Mouse (Mus musculus) splenic B cell, adult 2 months (primary cell): ENCODE measurements around the gene Armc5.

Source experiments
- DNase-seq: peaks from one replicate; pipeline ENCODE4 v3.0.0-alpha.2; 2011; ENCODE audit warnings: low read depth, low spot score
- H3K27me3 ChIP-seq: 2 replicates; pipeline ENCODE4 v1.6.1; 2012; ENCODE audit warnings: mild to moderate bottlenecking, low read length, moderate library complexity, mixed read lengths; ENCODE audit not compliant: control insufficient read depth, poor library complexity, insufficient read depth, severe bottlenecking
- H3K36me3 ChIP-seq: 2 replicates; pipeline ENCODE4 v1.6.1; 2012; ENCODE audit warnings: mild to moderate bottlenecking, low read length, moderate library complexity, mixed read lengths; ENCODE audit not compliant: control insufficient read depth, poor library complexity, insufficient read depth, severe bottlenecking

Armc5 gene

DNA sequence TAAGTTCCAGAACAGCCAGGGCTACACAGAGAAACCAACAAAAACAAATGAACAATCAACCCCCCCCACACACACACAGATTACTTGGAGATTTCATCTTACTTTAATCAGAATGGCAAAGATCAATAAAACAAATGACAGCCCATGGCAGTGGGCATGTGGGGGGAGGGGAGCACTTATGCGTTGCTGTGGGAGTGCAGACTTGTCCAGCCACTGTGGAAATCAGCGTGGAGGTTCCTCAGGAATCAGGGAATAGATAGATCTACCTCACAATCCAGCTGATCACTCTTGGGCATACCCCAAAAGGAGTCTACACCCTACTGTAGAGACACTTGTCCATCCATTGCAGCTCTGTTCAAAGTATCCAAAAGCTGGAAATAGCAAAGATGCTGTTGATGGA is 17.8 kb downstream of the Armc5 start:
- no peak for DNase-seq
- Histone ChIP-seq H3K27me3 (no peaks in the 10 kb centered on the region), H3K36me3 (peaks cover 3% of the 10 kb centered on the region)

DNA sequence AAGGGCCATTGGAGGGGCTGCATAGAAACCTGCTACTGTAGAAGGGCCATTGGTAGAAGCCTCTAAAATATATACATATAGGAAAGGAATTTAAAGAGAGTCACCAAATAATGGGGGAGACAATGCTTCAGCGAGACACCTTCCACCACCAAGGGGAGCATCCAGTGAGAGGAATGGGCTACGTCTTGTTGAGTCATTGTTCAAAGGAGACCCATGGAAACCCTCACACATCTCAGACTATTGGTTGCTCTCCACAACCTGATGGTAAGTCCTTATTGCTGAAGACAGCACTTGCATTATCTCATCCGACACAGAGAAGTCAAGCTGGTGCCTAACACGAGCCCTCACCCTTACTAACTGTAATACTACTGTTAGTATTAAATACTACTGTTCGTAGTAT is 18.6 kb downstream of the Armc5 start:
- Histone ChIP-seq H3K27me3 (no peaks in the 10 kb centered on the region), H3K36me3 (peaks cover 3% of the 10 kb centered on the region)
- no peak for DNase-seq

DNA sequence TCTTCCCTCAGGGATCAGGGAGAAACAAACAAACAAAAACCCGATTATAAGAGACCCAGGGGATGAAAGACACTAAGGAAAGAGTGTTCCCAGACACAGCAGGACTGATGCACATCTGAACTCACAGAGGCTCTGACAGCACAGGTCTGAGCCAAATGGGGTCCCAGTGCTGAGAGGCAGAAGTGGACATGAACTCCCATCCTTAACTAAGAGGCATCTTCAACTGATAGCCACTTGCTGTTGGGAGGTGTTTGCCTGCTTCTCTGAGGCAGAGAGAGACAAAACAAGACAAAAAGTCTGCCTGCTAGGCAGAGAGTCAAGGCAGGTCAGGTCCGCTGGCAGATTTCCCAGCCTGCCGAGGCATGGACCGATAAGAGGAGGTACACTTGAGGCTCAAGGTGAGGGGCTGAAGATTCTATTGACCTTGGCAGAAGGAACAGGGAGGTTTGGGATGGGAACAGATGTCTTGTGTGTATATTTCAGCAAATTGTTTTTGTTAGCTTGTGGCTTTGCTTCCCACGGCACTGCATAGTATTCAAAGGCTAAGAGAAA is 19.7 kb downstream of the Armc5 start:
- Histone ChIP-seq H3K36me3 (peaks cover 3% of the 10 kb centered on the region), H3K27me3 (no peaks in the 10 kb centered on the region)
- no peak for DNase-seq

DNA sequence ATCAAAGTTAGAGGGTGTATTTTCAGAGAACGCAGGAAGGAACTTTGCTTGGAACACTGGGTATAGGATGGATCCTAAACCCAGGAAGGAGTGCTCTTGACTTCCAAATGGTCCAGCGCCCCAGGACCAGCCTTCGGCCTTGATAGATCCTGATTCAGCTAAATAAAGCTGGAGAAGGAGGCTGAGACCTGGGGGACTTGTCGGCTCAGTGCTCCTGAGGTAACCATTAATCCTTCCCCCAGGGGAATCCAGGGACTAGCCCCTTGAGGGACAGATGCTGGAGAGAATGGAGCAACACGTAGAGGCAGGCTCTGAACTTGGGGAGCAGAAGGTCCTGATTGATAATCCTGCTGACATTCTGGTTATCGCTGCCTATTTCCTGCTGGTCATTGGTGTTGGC is 28.3 kb downstream of the Armc5 start, which contains the start of gene Slc5a2:
TSS of gene Slc5a2 (plus strand) at position 247 of the 400 bp plus-strand sequence.
- Histone ChIP-seq H3K27me3 (no peaks in the 10 kb centered on the region), H3K36me3 (no peaks in the 10 kb centered on the region)
- DNase-seq, result no peak

DNA sequence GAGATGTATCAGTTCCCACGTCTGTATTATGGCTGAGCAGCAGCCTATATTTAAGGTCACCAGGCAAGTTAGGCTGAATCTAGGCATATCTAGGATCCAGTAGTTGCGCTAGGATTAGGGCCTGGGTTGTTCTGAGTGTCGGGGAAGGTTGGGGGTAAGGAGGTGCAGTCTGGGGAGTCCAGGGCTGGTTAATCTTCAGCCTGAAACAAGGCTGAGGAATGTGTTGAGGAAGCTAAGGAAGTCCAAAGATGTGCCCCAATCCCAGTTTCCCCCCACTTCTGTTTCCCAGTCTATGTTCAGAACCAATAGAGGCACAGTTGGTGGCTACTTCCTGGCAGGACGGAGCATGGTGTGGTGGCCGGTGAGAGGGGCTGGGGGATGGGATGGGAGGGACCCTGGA is 28.9 kb downstream of the Armc5 start:
- no peak for DNase-seq
- no peaks in the 10 kb centered on the region for H3K27me3 ChIP-seq
- H3K36me3 ChIP-seq, result no peaks in the 10 kb centered on the region

DNA sequence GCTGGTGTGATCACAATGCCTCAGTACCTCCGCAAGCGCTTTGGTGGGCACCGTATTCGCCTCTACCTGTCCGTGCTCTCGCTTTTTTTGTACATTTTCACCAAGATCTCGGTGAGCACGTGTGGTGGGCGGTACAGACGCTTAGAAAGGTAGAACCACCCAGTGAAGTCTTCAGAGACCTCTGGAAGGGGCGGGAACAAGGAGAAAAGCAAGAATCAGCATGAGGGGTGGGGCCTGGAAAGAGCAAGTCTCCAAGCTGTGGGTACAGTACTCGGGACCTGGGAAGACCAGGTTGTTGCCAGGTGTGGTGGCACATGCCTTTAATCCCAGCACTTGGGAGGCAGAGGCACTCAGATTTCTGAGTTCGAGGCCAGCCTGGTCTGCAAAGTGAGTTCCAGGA is 30.2 kb downstream of the Armc5 start:
- no peak for DNase-seq
- H3K36me3 ChIP-seq, result no peaks in the 10 kb centered on the region
- no peaks in the 10 kb centered on the region for H3K27me3 ChIP-seq

DNA sequence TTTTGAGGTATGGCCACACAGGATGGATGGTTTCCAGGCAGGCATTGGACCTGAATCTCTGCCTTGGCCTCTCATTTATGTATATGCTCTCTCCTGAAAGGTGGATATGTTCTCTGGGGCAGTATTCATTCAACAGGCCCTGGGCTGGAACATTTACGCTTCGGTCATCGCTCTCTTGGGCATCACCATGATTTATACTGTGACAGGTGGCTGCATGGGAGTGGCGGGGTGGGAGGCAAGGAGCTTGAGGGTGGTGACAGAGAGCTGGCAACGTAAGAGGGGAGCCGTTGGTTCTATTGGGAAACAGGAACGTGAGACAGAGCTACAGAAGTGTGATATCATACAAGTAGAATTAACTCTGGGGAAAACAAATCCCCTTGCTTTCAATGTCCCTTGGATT is 30.7 kb downstream of the Armc5 start:
- no peaks in the 10 kb centered on the region for H3K27me3 ChIP-seq
- no peak for DNase-seq
- H3K36me3 ChIP-seq, result no peaks in the 10 kb centered on the region; the same call in 1 of the 2 replicates

DNA sequence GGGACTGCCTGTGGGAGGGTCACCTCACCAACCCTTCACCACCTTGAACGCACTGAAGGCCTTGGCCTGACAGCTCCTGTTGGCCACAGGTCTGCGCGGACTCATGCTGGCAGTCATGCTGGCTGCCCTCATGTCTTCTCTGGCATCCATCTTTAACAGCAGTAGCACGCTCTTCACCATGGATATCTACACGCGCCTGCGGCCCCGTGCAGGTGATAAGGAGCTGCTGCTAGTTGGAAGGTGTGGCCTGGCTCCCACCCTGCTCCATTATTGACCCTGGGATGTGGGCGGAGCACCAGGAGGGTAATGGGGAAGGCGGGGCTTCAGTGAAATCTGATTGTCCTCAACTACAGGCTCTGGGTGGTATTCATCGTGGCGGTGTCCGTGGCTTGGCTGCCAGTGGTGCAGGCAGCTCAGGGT is 33.3 kb downstream of the Armc5 start:
- DNase-seq, result no peak
- Histone ChIP-seq H3K27me3 (no peaks in the 10 kb centered on the region), H3K36me3 (no peaks in the 10 kb centered on the region; the same call in none of the 2 replicates)

DNA sequence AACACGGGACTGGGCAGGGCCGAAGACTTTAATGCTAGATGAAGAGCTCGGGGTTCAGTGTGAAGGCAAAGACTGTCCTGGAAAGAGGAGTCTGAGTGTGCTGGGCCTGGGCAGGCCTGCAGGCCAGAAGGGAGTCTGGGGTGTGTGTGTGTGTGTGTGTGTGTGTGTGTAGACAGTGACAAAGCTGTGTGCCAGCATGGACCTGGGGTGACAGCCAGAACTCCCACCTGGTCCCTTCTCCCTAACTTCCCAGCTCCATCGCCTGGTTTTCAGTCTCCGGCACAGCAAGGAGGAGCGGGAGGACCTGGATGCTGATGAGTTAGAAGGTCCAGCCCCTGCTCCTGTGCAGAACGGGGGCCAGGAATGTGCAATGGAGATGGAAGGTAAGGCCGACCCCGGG is 34.4 kb downstream of the Armc5 start:
- Histone ChIP-seq H3K27me3 (no peaks in the 10 kb centered on the region), H3K36me3 (no peaks in the 10 kb centered on the region; the same call in none of the 2 replicates)
- DNase-seq, result no peak

DNA sequence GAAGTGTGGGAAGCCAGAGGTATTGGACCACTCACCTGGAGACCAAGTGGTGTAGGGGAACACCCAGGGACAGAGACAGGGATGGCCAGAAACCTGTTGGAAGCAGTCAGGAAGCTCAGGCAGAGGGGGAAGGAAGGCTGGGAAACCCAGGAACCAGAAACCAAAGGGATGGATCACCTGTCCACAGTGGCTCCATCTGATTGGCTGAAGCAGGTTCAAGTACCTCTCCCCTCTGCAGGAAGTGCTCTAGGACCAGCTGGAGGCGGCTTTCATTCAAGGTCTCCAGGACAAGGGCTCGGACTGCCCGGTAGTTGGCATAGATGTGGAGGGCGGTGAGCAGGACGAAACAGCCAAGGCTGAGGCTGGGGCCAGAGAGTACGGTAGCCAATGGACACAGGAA is 38.9 kb downstream of the Armc5 start:
- DNase-seq, result no peak
- Histone ChIP-seq H3K36me3 (peaks cover 10% of the 10 kb centered on the region), H3K27me3 (no peaks in the 10 kb centered on the region)

DNA sequence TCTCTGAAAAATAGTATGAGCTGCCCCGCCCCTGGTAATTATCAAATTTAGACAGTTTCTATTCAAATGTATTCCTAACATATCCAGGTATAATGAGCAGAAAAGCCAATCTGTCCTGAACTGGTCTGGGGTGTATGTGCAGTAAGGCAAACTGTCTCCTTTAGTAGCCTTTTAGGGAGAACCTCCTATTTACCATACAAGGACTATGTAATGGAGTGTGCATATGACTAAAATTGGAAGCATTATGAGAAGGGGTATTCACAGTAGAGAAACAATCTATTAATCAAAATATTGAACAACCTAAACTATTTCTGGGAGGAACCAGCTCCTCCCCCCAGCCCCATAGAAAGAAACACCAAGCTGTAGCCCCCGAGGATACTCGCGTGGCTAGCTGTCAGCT is 42.6 kb downstream of the Armc5 start:
- no peak for DNase-seq
- Histone ChIP-seq H3K36me3 (peaks cover 10% of the 10 kb centered on the region), H3K27me3 (no peaks in the 10 kb centered on the region)

DNA sequence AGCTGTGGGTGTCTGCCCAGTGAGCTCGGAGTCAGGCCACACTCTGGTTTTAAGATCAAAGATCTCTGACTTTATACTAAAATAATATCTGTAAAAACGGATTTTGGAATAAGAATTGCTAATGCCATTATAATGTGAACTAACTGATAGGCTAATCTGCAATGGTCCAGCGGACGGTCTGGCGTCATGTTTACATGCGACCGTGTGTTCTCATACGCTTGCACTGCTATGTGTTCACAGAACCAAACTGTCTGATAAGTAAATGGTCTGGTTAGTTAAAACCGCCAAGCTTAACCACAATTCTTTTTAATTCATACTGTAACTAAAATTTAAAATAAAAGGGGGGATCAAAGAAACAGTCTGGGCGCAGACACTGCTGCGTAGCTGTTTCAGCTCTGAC is 44.6 kb downstream of the Armc5 start:
- Histone ChIP-seq H3K36me3 (peaks cover 10% of the 10 kb centered on the region), H3K27me3 (no peaks in the 10 kb centered on the region)
- DNase-seq, result no peak

DNA sequence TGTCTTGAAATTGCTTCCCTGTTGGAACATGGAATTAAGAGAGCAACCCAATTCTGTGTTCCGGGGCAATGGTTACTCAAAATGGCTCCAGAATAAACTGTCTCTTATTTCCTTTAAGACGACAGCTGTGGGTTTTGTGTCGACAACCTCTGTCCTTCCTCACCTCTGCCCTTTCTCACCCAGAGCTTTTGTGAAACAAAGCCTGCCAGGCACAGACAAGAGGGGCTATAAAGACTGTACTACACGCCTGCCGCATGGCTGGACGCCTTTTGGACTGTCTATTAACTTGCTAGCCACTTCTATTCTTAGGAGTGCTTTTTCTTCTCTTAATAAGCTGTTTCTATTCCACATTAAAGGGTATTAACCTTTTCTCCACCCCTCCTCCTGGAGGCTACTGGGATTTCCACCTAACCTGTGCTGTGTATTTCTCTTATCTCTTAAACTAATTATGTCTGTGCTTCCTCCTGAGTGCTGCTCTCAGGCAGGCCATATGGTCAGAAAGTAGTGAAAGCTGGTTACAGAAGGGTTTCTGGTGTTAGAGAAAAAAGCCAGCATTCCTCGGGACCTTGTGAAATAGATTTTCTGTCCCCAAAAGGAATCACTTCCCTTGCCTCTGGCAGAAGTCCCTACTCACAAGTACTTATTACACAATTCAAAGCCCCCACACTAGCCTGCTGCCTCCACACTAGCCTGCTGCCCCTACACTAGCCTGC is 45.5 kb downstream of the Armc5 start:
- no peak for DNase-seq
- Histone ChIP-seq H3K36me3 (peaks cover 10% of the 10 kb centered on the region), H3K27me3 (no peaks in the 10 kb centered on the region)

DNA sequence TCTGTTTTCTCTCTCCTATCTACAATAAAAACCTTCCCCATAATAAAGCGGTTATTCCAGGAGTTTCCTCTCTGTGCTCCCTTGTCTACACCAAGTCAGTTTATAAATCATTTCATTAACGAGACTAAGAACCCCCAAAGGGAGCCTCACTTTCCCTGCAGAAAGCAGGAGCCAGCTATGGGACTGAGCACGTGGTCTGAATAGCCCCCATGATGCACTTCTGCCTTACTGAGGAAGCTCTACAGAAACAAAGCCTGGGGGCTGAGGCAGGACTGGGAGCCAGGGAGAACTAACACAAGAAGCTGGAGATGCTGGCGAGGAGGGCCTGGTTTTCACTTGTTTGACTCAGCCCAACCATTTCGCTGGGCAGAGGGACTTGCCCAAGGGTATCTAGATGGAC is 46.9 kb downstream of the Armc5 start:
- Histone ChIP-seq H3K36me3 (peaks cover 5% of the 10 kb centered on the region; the same call in 1 of the 2 replicates), H3K27me3 (no peaks in the 10 kb centered on the region)
- DNase-seq, result no peak

DNA sequence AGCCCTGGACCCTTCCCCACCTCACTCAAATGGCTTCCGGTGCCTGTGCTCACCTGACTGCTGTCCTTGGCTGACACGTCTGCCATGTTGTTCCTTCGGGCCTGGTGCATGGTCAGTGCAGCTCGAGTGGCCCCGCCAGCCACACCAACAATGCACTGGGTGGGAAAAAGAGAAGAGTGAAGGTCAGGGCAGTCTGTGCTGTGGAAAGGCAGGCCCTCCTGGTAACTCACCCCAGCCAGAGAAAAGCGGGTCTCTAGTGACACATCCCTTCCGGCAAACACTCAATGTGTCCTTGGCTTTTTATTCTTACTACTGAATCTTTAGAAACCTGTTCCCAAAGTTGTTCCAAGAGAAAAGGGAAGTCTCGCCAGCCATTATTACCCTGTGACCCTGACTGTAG is 47.9 kb downstream of the Armc5 start:
- no peaks in the 10 kb centered on the region for H3K27me3 ChIP-seq
- no peak for DNase-seq
- H3K36me3 ChIP-seq, result peaks cover 2% of the 10 kb centered on the region; the same call in 1 of the 2 replicates
